Mouse (Mus musculus): ENCODE measurements around the gene Agxt2. TPM values are rescaled to one million over a fixed set of nuclear protein-coding genes. Genes with fewer than 3 reads are reported as not detected.

Agxt2 gene
- total RNA-seq, 2 experiments from 2014 or later: not detected

DNA sequence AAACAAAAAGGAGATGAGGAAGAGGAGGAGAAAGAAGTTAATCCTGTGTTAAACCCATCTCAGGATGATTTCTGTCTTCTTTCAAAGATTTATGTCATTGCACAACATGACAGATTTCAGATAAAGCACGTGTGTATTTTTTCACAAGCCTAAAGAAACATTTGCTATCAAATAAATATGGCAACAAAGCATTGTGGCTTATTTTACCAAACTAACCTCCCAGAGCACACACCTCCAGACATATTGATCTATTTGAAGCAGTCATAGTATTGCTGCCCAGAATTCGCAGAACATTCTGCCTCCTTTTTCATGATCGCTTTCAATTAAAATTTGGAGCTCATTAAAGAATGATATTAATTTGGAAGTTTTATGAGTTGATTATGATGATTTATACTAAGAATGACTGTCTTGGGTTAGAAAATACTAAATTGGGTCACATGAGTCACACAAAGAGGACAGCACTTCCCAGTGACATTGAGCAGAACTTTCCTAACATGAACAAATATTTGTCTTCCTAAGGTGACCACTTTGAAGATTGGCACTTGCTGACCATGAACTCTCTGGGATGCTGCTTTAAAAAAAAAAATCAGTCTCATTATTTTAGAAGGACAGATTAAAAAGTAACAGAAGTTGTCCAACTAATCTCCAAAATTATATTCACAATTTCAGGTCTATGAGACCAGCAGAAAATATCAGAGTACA, 21.6 kb downstream of the Agxt2 start:
- intact Hi-C loops (cut with DNase I): no loop called here
- Histone ChIP-seq H3K4me3 (no peak overlapping the region), H3K27ac (no peak overlapping the region)
- no peak for TF ChIP-seq CTCF (IDR thresholded peaks at IDR 0.05)
- no peak for DNase-seq (ENCODE audit: extremely low spot score in 1 of 2, low spot score in 2 of 2)

DNA sequence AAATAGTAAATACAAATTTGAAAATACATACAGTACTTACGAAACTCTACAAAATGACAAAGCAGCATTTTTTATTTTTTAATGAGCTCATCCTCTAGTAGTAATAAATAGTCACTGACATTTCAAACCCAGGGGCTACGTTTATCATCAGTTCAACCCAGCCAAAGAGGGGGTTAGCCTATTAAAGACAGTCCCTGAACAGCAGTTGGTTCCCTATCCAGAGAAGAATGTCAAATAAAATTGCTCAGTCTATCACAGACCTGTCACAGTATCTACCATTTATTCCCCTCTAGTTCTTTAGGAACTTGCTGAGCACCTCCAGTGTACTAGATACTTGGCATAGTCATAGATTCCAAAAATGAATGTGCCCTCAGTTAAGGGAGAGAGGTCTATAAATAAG, 28.9 kb downstream of the Agxt2 start:
- intact Hi-C loops (cut with DNase I): no loop called here
- no peak for TF ChIP-seq CTCF (IDR thresholded peaks at IDR 0.05)
- H3K4me3 ChIP-seq: no peak overlapping the region
- no peak overlapping the region for H3K27ac ChIP-seq
- no peak for DNase-seq (ENCODE audit: extremely low spot score in 1 of 2, low spot score in 2 of 2)

DNA sequence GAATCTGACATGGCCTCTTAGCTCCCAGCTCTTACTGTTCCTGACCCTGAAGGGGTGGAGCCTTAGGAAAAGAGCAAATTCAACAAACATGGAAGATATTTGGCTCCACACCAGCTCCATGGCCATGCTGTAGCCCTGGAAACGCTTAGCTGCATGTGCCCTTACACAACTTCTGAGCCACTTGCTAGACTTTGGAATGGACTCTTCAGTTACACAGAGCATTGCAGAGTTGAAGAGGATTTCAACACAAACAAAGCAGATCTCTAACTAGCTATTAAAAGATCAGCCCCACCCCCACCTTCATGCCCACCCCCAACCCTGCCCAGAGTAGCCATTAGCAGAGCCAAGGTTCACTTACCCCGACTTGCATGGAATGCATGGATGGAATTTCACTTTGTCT, 41.5 kb downstream of the Agxt2 start:
- TF ChIP-seq CTCF (IDR thresholded peaks at IDR 0.05): no peak
- intact Hi-C loops (cut with DNase I): loop anchor here (5.0 kb wide), 2 partner anchors 38 to 498 kb away; no protein-coding TSS in a partner anchor
- Histone ChIP-seq H3K4me3 (no peak overlapping the region), H3K27ac (no peak overlapping the region)
- DNase-seq (ENCODE audit: extremely low spot score in 1 of 2, low spot score in 2 of 2): no peak

DNA sequence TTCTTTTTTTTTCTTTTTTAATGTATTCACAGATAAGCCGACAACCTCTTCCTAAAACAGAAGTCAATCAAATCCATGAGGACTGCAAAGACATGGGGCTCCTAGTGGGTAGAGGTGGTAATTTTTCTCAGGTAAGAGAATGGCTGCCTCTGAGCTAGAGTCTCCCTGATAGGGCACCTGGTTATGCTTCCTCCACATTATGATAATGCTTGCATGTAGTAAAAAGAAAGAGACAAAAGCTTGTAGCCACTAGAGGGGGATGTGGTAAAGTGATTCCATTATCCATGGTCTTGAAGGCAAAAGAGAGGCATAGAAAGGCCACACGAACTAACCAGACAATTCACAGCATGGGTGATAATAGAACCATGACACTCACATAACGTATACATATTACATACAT, 42.1 kb downstream of the Agxt2 start:
- Histone ChIP-seq H3K4me3 (no peak overlapping the region), H3K27ac (no peak overlapping the region)
- intact Hi-C loops (cut with DNase I): loop anchor here (5.0 kb wide), 1 partner anchor 37 kb away; no protein-coding TSS in a partner anchor
- DNase-seq (ENCODE audit: extremely low spot score in 1 of 2, low spot score in 2 of 2): no peak
- peak; percentile 53 for TF ChIP-seq CTCF (IDR thresholded peaks at IDR 0.05)

DNA sequence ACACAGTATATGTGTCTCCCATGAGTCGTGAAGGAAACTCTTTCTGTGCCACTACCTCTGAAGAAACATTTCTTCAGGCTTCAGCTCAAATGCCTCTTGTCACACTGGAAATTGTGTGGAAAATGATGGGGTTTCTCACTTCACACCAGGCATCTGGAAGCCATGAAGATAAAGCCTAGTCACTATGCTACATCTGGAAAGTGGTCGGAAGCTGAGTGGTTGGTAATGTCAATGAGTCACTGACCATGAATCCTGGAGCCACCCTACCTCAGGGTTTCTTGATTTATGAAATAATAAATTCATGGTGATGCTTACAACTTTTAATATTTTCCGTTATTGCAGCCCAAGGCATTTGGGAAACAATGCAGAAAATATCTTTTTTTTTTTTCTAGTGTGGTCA, 51.5 kb downstream of the Agxt2 start:
- peak overlapping the region; percentile 59; the same call in 1 of the 2 replicates for H3K27ac ChIP-seq
- DNase-seq (ENCODE audit: extremely low spot score in 1 of 2, low spot score in 2 of 2): no peak
- no peak for TF ChIP-seq CTCF (IDR thresholded peaks at IDR 0.05)
- H3K4me3 ChIP-seq: no peak overlapping the region
- intact Hi-C loops (cut with DNase I): loop anchor here (5.0 kb wide), 1 partner anchor 52 kb away; no protein-coding TSS in a partner anchor

DNA sequence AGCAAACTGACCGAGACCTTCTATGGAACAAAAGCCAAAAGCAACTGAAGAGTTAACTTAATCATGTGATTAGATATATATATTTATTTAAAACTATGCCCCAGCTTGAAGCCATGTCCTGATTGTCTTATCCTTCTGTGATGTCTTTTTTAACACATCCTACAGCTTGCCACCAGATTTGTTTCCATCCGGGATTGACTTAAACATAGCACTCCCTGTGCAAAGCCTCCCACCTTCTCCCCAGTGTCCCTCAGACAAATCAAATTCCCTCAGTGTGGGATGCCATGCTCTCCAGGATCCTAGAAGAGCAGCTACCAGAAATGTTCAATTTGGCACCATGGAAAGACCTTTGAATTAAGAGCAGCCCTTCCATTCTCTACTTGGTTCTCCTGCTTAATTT, 52.5 kb downstream of the Agxt2 start:
- no peak overlapping the region for H3K4me3 ChIP-seq
- peak overlapping the region; percentile 76 for H3K27ac ChIP-seq
- intact Hi-C loops (cut with DNase I): loop anchor here (5.0 kb wide), 1 partner anchor 51 kb away; no protein-coding TSS in a partner anchor
- DNase-seq (ENCODE audit: extremely low spot score in 1 of 2, low spot score in 2 of 2): no peak
- TF ChIP-seq CTCF (IDR thresholded peaks at IDR 0.05): no peak

DNA sequence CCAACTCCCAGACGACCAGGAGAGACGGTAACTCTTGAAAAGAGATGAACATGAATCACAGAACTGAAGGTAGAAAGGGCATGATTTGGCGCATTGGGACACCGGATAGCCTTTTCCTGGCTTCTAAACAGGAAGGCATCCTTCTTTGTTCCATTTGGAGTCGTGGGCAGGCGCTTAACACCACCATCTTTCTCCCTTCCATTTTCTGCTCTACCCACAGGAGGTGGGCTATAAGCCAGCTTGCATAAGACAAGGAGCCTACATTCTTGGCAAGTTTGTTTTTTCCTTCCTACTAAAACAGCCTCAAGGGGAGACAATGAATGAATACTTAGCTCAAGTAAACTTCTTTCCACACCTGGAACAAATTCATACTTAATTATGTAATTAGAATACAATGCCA, 55.3 kb downstream of the Agxt2 start:
- Histone ChIP-seq H3K27ac (peak overlapping the region; percentile 56; the same call in 1 of the 2 replicates), H3K4me3 (no peak overlapping the region)
- intact Hi-C loops (cut with DNase I): loop anchor here (1.0 to 5.0 kb wide), 2 partner anchors 13 to 49 kb away; no protein-coding TSS in a partner anchor
- peak in 1 of 2 experiments; percentile 37 for DNase-seq (ENCODE audit: extremely low spot score in 1 of 2, low spot score in 2 of 2)
- TF ChIP-seq CTCF (IDR thresholded peaks at IDR 0.05): no peak

DNA sequence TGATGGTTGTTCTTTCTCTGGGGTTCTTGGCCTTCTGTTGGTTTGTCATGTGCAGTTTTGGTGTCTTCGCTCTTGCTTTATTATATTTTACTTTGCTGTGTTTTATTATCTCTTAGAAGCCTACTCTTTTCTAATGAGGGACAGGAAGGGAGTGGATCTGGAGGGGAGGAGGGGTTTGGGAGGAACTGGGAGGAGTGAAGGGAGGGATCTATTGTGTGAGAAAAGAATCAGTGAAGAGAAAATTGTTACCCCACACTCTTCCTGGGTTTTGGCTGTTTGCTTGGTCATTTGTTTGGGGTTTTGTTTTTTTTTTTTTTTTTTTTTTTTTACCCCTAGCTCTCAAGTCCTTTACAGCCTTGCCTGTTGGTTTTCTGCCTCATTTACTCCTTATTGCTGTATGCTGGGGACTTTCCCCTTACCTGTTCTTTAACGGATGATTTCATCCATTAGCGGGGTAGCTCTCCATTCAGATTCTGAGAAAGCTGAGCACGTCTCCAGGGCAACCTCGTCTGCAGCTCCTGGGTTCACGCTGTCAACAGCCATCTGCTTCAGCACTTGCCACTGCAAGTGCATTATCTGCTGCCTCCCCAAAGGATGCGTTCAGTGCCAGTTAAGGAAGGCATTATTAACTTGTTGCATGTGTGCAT, 62.9 kb downstream of the Agxt2 start:
- no peak overlapping the region for H3K4me3 ChIP-seq
- TF ChIP-seq CTCF (IDR thresholded peaks at IDR 0.05): no peak
- DNase-seq (ENCODE audit: extremely low spot score in 1 of 2, low spot score in 2 of 2): no peak
- H3K27ac ChIP-seq: no peak overlapping the region
- intact Hi-C loops (cut with DNase I): no loop called here

DNA sequence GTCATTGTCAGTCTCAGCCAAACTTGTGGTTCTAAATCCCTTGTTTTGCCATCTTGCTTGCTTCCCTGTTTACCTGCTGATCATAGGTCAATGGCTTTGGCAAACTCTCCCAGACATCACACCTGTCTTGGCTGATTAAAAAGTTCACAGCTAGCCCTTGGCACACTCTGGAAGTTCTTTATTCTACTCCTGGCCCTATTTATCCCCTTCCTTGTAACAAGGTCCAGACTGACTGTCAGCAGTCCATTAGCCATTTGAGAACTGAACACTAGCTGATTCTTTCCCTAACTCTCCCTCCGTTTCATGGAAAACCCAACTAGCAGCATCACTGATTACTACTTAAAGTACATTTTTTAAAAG, 63.4 kb downstream of the Agxt2 start:
- Histone ChIP-seq H3K27ac (no peak overlapping the region), H3K4me3 (no peak overlapping the region)
- intact Hi-C loops (cut with DNase I): no loop called here
- no peak for TF ChIP-seq CTCF (IDR thresholded peaks at IDR 0.05)
- DNase-seq (ENCODE audit: extremely low spot score in 1 of 2, low spot score in 2 of 2): no peak

DNA sequence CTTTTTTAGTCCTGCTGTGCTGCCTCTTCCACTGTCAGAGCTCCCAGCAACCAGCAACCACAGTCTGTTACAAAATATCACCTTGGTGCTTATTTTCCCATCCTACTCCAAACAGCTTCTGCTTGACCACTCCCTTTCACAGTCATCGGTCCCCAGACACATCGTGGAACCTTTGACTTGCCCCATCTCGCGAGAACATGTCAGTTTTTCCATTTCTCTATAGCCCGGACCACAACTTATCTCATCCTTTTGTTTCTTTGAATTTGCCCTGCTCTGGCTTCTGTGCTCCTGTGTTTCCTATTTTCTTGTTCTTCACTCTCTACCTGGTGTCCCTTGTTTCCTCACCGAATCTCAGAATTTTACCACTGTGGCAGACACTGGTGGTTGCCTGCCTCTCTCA, 67.8 kb downstream of the Agxt2 start:
- DNase-seq (ENCODE audit: extremely low spot score in 1 of 2, low spot score in 2 of 2): no peak
- TF ChIP-seq CTCF (IDR thresholded peaks at IDR 0.05): no peak
- no peak overlapping the region for H3K4me3 ChIP-seq
- intact Hi-C loops (cut with DNase I): loop anchor here (1.0 to 2.0 kb wide), 2 partner anchors 13 to 37 kb away; no protein-coding TSS in a partner anchor
- peak overlapping the region; percentile 81 for H3K27ac ChIP-seq

DNA sequence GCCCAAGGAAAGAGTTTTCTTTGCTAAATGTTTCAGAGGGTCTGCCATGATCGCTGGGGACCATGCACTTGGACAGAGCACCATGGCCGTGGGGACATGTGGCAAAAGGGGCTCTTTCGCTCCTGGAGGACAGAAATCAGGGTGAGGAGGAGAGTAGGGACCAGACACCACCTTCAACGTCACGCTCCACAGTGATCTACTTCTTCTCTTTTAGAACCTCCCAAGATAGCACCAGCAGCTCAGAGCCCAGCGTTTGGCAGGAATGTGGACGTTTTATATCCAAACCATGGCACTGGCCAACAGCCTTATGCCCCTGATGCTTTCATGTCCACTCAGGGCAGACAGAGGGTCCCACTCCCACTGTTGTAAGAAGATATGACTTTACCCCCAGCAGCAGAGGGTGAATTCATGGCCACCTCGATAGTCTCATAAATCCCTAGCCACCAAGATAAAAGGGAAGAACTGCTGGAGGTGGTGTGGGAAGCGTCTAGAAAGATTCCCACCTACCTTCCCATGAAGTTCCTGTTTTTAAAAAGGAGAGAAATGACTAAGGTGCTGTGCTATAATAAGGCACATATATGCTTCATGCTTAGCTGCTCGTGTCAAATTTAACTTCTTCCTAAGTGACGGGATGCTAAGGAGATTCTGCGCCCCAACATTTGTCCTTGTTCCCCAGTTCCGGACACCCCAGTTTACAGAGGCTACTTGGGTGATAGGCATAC, 68.4 kb downstream of the Agxt2 start:
- intact Hi-C loops (cut with DNase I): loop anchor here (1.0 to 2.0 kb wide), 2 partner anchors 13 to 36 kb away; no protein-coding TSS in a partner anchor
- no peak for TF ChIP-seq CTCF (IDR thresholded peaks at IDR 0.05)
- DNase-seq (ENCODE audit: extremely low spot score in 1 of 2, low spot score in 2 of 2): no peak
- Histone ChIP-seq H3K4me3 (no peak overlapping the region), H3K27ac (peak overlapping the region; percentile 81)

DNA sequence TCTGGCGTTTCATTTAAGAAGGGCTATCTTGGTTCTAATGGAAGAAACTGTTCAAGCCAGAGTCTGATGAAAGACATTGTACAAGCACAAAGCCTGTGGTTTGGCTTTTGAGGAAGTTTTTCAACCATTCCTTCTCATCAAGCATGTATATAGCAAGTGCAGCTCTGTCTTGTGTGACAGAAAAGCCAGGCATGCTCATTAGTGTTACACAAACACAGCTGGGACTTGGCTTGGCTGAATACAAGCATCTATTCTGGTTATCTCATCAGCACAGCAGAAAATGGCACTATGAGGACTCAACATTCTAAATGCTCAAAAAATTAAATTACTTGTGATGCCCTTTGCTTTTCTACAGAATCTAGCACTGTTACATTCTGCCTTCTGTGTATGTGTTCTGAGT, 78.6 kb downstream of the Agxt2 start:
- Histone ChIP-seq H3K27ac (peak overlapping the region; percentile 72), H3K4me3 (no peak overlapping the region)
- intact Hi-C loops (cut with DNase I): loop anchor here (5.0 kb wide), 1 partner anchor 35 kb away; no protein-coding TSS in a partner anchor
- no peak for DNase-seq (ENCODE audit: extremely low spot score in 1 of 2, low spot score in 2 of 2)
- TF ChIP-seq CTCF (IDR thresholded peaks at IDR 0.05): no peak
